Mouse (Mus musculus): ENCODE results near the gene Tet3.
A peak's percentile ranks its signal among the peaks of the same experiment; 100 is the strongest.

Gene Tet3

DNA sequence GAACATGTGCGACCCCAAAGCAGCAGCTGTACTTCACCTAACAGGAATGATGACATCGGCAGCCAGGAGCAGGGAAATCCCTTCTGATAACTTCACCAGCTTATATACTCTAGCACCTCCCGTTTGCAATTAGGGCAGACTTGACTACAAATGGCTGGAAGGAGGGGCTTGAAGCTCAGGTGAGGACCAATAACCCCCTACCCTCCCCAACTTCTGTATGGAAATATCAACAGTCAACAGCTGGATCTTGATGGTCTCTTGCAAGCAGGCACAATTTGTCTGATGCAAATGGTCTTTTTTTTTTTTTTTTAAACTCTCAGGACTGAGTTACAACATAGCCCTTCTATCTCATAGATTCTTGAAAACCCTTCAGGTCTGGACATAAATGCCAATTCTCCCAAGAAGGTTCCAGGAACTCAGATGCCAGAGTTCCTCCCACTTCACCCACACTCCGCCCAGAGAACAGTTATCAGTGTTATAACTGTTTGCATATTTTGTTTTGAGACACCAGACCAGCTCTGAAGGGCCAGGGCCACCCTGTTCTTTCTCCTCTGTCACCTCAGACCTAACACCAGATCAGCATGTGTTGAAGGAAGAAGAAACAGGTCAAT lies at the start of gene Tet3:
TSS of gene Tet3 (minus strand) at position 51 of the 611 bp plus-strand sequence.
- DNase-seq, result no peak

DNA sequence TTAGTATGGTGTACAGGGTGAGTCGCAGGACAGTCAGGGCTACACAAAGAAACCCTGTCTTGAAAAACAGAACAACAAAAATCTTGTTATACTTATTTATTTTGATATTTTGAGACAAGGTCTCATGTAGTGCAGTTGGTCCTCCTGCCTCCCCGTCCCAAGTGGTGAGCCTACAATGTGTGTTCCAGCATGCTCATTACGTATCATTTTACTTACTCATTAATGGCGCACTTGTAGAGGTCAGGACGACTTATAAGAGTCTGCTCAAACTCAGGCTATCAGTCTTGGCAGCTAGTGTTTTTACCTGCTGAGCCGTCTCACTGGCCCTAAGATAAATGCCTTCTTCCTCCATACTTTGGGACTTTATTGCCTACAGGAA lies 48.3 kb upstream of the Tet3 start:
- DNase-seq, result no peak

DNA sequence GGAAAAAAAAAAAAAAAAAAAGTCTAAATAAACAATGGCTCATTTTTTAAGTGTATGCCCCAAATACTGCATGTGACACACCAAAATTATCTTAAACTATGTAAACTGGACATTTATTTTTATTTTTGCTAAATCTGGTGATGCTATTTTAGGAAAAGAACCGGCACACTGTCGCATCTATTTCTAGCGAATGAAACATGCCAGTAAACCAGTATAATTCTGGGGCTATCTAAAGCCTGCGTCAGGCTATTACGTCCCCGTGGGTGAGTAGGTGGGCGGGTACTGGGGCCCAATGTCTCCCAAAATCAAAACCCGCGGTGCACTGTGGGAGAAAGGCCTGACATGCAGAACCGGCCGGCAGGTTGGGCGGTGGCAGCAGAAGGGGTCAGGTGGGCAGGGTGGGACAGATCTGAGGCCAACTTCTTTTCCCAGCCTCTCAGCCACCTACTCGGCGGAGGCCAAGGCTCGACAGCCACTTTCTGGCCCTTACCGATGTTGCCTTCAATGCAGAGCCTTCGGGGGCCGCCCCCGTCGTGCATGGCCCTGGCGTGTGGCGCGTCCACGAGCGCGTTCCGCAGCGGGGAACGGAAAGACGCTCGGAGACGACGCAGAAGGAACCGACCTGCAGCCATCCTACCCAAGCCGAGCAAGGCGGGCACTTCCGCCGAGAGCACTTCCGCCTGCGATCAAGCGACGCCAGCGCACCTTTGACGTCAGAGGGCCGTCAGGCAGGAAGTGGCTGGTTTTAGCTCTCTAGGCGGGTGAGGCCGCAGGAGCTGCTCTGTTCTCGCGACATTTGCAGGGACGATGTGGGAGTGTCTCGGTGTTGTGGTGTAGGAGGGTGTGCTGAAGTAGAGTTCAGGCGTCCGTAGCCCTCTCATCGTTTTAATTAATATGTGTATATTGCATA lies 47.6 kb upstream of the Tet3 start, which contains the start of gene Dguok:
TSS of gene Dguok (minus strand) at position 712 of the 910 bp plus-strand sequence.
- peak; percentile 99 for DNase-seq

DNA sequence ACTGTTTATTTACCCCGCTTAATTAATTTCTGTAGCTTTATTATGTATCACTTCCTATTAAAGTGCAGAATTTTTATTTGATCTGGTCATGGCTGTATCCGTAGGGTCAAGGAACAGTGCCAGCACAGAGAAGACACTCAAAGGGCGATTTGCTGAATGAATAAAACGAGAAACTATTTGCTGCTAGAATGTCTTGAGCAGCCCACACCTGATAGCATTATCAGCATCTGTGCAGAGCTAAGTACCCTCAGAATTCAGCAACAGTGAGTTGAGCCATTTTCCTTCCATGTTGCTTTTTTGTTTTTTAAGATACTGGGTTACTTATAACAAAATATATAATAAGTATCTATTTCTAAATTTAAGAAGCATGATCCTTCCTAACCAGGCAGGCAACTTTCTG lies 46.7 kb upstream of the Tet3 start:
- no peak for DNase-seq

DNA sequence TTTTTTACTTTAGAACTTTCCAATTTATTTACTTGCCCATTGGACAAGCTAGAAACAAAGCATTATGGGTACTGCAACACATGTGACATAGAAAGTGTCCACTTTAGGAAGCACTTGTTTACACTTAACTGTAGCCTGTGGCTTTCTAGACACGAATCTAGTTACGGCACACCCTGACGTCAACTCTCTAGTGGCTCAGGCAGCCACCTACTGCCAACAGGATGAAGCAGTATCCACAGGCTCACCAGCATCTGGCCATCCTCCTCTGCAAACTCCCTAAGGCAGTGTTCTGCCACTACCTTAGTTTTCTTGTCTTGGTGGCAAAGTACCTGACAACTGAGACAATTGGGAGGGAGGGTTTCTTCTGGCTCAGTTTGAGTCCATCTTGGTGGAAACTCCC lies 44.5 kb upstream of the Tet3 start:
- DNase-seq, result no peak

DNA sequence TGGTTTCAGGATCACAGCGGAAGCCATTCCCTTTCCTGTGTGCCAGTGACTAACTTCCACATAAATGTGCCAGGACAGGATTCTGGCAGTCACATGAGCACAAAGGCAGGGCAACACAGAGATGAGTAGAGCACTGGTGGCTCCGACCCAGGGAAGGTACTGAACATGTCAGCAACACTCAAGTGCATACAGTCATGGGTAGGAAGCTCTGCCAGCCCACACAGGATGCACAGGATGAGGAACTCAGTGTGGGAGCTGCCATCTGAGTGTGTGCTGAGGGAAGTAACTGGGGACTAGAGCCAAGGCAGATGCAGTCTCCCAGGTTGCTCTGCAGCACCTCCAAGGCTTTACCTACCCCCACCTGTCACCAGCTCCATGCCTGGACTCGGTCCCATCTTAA lies 43.8 kb upstream of the Tet3 start:
- DNase-seq, result peak; percentile 65

DNA sequence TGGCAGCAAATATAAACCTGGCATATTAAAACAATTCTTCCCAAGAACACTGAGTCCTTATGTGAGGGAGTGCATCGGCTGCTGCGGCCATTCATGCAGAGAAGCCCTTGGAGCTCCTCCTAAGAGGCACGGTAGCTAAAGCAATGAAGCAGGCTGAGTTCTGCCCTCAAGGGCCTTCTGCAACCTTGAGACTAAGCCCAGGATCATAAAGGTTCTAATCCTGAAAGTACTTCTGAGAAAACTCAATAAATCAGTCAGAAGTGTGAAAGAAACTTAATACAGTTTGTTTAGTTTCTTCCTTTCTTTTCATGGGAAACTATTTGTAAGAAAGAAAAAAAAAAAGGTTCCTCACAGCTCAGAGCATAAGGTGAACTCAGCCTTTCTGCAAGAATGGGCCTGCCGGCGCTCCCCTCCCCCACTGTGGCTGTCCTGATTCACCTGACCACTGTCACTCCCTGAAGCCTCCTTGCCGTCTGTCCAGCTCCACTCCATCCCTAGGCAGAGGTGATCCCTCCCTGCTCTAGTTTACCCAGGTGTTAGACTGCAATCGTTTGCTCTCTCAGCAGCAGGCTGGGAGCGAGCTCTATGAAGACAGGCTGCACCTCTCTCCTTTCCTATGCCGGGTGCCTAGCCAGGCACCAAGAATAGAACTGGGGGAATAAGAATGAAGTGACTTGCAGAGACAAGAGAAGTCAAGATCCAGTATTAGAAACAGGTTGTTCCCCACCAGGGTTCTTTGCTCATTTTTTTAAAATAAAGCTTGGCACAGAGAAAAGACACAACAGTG lies 42.8 kb upstream of the Tet3 start:
- no peak for DNase-seq

DNA sequence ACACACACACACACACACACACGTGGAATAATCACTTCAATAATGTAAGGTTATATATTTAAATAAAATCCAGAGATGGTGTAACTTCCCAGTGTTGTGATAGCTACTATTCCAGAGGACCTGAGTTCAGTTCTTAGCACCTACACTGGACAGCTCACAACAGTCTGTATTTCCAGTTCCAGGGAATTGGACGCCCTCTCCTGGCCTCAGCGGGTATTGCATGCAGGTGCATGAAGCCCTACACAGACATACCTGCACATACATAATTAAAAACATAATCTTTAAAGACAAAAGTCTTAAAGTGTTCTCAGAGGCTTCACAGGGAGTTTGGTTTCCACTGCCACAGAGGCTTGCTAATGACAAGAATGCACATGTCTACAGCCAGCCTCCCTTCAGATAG lies 41.6 kb upstream of the Tet3 start:
- DNase-seq, result no peak

DNA sequence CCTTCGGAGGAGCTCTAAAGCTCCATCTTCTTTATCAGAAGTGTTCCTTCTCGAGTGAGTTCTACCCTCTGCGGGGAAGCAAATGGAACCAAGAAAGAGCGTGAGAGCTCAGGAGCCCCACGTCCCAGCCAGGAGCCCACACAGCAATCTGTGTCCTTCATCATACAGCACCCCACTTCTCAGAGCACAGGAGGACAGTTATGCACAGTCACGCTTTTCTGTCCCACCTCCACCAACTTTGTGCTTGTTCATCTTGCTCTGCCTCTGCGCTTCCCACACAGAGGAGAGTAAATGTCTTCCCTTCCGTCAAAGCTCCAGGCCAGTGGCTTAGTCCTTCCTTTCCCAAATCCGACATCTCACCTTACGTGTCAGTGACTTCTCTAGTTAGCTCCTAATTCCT lies 40.2 kb upstream of the Tet3 start:
- DNase-seq, result no peak

DNA sequence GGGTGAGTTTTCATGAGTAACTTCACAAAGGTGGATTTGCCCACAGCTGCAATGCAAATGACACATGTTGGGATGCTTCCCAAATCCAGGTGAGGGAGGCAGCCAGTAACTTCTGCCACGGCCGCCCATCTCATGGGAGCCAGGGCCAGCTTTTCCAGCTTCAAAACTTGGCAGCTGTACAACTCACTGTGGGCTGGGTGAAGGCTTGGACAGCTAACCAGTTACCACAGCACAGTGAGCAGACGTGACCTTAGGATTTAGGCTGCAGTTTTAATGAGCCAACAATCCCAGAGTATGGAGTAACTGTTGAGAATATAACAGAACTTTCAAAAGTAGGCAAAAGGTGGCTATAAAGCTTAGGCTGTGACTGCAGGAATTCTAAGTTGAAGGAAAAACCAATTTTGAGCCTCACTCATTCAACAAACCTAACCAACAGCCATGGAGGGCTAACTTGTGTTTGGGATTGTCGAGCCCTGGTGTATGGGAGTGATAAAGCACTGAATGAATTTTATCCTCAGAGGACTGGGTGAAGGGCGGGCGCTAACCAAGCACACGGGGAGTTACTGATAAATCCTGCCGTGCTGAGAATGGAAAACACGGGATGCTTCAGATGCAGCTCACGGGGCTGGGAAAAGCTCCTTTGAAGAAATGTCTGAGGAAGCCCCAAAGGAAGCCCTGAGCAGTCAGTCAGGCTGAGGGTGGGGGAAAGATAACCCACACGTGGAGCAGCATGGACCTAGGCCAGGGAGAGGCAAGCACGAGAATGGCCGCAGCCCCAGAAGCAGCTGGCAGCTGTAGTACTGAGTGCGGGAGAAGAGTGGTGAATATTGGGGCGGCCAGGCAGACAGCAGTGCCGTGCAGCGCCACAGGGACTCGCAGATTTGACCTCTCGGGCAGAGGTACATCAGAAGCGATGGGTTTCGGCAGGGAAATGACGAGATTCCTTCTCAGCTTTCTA lies 38.1 kb upstream of the Tet3 start:
- no peak for DNase-seq

DNA sequence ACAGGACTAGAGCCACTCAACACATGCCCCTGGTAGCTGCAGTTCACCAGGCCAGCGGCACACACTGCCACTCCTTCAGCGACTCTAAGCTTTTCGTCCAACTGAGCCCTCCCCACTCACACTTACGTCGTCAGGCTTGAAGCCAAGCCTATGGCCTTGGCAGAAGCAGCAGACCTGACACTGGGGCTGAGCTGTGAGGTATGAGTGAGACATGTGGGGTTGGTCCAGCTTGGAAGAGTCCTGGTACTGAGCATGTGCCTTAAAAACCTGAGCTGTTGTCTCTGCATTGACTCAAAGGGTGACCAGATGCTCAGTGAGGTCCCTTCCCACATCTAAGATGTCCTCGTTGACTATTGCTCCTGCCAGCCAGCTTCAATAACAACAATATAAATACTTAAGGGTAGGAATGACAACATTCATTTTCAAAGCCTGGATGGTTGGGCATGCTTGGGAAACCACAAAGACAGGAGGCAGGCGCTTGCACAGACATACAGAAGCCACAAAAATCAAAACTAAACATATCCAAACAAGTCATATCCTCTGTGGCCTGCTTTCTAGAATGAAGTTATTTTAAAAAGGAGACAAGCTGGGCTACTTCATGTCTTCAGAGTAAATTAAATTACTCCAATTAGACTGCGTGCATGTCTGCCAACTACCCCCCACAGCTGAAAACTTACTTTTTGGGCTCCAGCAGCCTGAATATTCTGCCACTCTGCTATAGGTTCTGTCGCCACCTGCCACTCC lies 37.3 kb upstream of the Tet3 start:
- DNase-seq, result no peak

DNA sequence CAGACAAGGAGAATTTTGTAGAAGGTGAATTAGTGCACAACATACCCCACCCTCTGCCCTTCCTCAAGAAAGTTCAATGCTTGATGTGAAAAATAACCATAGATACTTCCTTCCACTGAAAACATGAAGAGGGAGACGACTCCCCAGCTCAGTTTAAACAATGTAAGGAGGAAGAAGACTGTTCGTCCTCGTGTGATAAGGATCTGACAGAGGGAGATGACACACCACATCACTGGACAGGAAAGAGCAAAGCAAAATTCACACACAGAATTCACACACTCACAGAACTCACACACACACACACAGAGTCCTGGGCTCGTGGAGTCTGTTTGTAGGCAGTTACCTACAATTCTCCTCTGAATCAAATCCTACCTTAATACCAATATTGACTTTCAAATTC lies 31.7 kb upstream of the Tet3 start:
- DNase-seq, result no peak

DNA sequence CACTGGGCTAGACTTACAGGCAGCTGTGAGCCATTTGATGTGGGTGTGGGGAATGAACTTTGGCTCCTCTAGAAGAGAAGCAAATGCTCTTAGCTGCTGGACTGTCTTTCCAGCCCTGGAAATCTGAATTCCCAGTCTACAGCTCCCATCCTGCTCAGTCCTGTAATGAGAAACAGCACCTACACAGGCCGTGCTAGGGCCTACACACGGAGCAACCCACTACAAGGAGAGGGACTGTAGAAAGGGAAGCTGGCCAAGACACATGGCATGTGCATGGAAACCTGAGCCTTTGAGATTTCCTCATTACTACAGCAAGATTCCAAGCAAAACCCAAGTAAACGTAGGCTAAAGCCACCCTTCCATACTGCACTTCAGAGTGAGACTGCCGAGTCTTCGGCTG lies 29.3 kb upstream of the Tet3 start:
- no peak for DNase-seq

DNA sequence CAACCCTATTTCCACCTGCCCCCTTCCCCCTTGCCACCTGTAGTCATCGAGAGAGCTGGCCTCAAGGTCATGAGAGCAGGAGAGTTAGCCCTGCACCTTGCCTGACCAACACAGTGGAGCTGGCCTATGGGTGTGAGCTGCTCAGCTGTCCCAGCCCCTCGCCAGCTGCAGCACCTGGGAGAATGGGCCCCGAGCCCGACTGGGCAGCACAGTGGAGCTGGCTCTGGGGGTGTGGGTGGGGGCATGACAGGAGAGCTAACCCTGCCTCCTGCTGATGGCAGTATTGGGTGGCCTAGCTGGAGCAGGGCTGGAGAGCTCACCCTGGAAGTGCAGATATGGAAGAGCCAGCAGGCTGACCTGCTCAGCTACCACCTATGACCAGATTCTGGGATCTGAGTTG lies 28.4 kb upstream of the Tet3 start:
- DNase-seq, result no peak

DNA sequence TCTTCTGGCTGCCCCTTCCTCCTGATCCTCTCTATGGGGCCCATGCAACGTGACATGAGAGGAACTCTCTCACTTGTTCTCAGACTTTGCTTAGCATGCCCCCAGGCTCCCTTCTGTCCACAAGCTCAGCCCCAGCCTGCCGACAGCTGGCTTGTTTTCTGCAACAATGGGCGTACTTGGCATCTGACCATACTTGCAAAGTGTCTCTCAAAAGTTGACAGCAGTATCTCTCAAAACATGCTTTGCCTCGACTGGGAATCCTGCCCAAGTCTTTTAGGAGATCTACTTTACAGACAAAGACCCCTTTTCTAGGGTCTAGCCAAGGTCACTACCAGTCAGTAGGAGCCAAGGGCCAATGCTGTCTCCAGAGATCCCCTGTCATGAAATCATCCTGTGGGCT lies 27.0 kb upstream of the Tet3 start:
- DNase-seq, result no peak

DNA sequence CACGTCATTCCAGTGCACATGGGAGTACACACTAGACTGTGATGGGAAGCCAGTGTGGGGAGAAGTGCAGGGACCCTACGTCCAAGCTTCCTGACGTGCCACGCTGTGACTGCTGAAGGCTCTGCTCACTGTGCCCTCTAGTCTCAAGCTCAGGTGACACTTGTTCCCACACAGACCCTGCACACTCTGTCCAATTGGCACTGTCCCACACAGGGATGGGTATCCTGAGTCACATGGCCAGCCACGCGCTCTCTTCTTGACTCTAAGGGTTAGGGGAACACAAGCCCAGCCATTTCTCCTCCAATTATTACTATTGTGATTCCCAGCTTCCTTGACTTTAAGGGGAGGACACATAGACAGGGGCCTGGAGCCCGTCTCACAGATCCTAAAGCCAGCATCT lies 24.9 kb upstream of the Tet3 start:
- DNase-seq, result no peak

DNA sequence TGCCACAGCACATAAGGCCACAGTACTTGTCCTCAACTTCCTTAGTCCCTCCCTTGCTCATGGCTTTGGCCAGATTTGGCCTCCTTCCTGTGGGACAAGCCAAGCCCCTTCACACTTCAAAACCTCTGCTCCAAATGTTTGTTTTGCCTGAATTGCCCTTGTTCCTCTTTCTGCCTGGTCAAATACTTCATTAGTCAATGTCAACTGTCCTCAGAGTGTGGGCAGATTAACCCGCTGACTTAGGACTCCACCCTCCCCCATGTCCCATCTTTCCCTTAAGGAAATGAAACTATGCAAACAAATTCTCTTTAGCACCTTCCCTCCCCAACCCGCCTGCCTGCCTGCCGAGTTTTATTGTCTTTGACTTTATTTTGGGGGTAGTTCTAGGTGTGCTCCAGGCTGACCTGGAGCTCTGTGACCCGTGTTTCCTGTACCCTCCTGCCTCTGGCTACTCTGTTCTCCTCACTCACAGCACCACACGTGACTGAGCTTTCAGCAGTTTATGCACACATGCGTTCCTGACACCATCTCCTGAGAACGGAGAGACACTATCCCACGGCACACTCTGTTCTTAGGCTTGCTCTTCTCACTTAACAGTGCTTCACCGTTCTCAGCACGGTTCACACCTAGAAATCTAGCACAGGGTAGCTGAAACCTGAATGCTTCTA lies 23.7 kb upstream of the Tet3 start:
- no peak for DNase-seq

DNA sequence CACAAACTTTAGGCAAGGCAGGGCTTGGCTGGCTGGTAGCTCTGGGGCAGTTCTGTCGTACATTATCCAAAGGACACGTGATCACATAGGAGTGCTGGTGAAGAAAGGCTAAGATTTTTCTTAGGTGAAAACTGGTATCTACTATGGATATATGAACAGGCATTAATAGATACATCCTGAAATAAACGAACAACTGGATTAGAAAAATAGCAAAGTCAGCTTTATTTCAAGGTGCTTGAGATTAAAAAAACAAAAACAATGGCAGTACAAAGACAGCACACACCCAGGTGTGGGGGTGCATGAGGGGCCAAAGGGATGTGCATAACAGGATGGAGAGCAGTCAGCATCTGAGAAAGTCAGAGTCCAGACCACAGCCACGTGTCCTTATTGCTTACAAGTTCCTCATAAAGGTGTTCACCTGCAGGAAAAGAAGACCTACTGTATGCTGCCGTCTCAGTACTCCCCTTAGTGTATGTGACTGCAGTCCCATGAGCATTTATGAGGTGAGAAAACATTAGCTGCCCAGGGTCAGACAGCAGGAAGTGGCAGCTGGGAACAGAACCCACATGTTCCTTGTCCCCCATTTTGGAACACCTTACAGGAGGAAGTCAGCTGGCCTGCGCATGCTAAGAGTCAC lies 21.3 kb upstream of the Tet3 start:
- no peak for DNase-seq

DNA sequence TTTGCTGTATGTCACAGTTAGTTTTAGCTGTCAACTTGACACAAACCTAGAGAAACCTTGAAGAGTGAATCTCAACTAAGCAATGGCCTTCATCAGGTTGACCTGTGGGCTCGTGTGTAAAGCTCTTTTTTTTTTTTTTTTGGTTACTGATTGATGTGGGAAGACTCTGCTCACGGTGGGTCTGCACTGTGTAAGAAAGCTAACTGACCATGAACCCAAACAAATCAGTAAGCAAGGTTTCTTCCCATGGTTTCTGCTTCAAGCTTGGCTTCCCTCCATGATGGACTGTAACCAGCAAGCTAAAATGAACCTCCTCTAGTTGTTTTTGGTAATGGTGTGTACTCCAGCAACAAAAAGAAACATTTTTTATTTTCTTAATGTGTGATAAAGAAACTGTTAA lies 20.3 kb upstream of the Tet3 start:
- no peak for DNase-seq

DNA sequence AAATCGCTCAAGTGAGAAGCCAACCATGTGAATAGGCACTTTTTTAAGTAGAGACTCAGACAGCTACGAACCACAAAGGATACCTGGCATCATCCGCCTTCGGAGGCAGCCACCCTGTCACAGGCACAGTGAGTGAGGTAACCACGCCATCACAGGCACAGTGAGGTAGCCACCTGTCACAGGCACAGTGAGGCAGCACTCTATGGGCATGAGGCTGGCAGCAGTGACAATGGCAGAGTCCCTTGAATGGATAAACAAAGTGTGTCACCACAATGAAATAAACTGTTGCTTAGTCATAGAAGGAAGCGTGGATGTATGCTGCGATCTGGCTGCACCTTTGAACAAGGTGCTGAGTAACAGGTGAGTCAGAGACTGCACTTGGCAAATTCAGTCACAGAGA lies 19.7 kb upstream of the Tet3 start:
- no peak for DNase-seq

DNA sequence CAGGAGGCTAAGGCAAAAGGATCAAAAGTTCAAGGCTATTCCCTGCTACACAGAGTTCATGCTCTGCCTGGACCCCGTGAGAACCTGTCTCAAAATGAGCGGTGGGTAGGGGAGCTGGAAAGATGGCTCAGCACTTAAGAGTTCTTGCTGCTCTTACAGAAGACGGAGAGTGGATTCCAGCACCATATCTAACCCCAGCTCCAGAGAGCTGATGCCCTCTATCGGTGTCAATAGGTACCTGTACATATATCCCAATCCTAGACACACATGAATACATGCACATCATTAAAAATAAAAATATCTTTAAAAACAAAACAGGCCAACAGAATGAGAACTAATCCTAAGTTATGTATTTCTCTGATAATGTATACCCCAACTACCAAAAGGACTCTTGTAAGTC lies 19.3 kb upstream of the Tet3 start:
- no peak for DNase-seq
